Mouse (Mus musculus): ENCODE data around the gene Plcd3. TPM values are rescaled to one million over a fixed set of nuclear protein-coding genes. Genes with fewer than 3 reads are reported as not detected.
A peak's percentile ranks its signal among the peaks of the same experiment; 100 is the strongest.

Gene Plcd3
- polyA plus RNA-seq, 1 experiment from 2014 or later, result 3.7 TPM

GRCm38 (mm10) chr11:103043982-103044381, 57.5 kb downstream of the Plcd3 start:
- TF ChIP-seq EP300 (IDR thresholded peaks at IDR 0.05), result no peak
- TF ChIP-seq CTCF (IDR thresholded peaks at IDR 0.05), result no peak
- Histone ChIP-seq H3K36me3 (ENCODE audit: insufficient read depth, low read length) (peaks cover 7% of the 10 kb centered on the region; the same call in 1 of the 2 replicates), H3K27me3 (replicated peaks; ENCODE audit: insufficient read depth, low read length) (no peaks in the 10 kb centered on the region), H3K27ac (ENCODE audit: low read length) (no peak overlapping the region), H3K9me3 (ENCODE audit: low read length) (no peaks in the 10 kb centered on the region), H3K4me1 (ENCODE audit: insufficient read depth, low read depth, low read length) (no peaks in the 10 kb centered on the region), H3K4me3 (ENCODE audit: low read depth, low read length) (no peak overlapping the region), H3K4me2 (replicated peaks; ENCODE audit: low read depth, low read length) (no peak overlapping the region), H3K9ac (replicated peaks; ENCODE audit: low read depth) (no peak overlapping the region)
- DNase-seq (ENCODE audit: low spot score) (no peak), ATAC-seq (no peak)
- 98% methylated on average over 3 of the region's 3 CpGs for WGBS

- H3K4me2 ChIP-seq (replicated peaks; ENCODE audit: low read depth, low read length), result no peak overlapping the region
- TF ChIP-seq EP300 (IDR thresholded peaks at IDR 0.05) (no peak), CTCF (IDR thresholded peaks at IDR 0.05) (no peak)
- H3K4me1 ChIP-seq (ENCODE audit: insufficient read depth, low read depth, low read length), result no peaks in the 10 kb centered on the region
- no peak overlapping the region for H3K9ac ChIP-seq (replicated peaks; ENCODE audit: low read depth)
- no peaks in the 10 kb centered on the region for H3K27me3 ChIP-seq (replicated peaks; ENCODE audit: insufficient read depth, low read length)
- peaks cover 7% of the 10 kb centered on the region; the same call in 1 of the 2 replicates for H3K36me3 ChIP-seq (ENCODE audit: insufficient read depth, low read length)
- no peak overlapping the region for H3K27ac ChIP-seq (ENCODE audit: low read length)
- ATAC-seq, result no peak
- no peak for DNase-seq (ENCODE audit: low spot score)
- WGBS, result 70% methylated on average over 4 of the region's 4 CpGs
- H3K9me3 ChIP-seq (ENCODE audit: low read length), result no peaks in the 10 kb centered on the region
- no peak overlapping the region for H3K4me3 ChIP-seq (ENCODE audit: low read depth, low read length)
These were observed 58.6 kb downstream of the Plcd3 start for GRCm38 (mm10) chr11:103042828-103043227.

GRCm38 (mm10) chr11:103038037-103038436, 63.4 kb downstream of the Plcd3 start:
- H3K4me2 ChIP-seq (replicated peaks; ENCODE audit: low read depth, low read length), result no peak overlapping the region
- no peak overlapping the region for H3K9ac ChIP-seq (replicated peaks; ENCODE audit: low read depth)
- H3K4me1 ChIP-seq (ENCODE audit: insufficient read depth, low read depth, low read length), result no peaks in the 10 kb centered on the region
- H3K4me3 ChIP-seq (ENCODE audit: low read depth, low read length), result no peak overlapping the region
- TF ChIP-seq CTCF (IDR thresholded peaks at IDR 0.05) (no peak), EP300 (IDR thresholded peaks at IDR 0.05) (no peak)
- H3K27ac ChIP-seq (ENCODE audit: low read length), result no peak overlapping the region
- no peaks in the 10 kb centered on the region for H3K27me3 ChIP-seq (replicated peaks; ENCODE audit: insufficient read depth, low read length)
- DNase-seq (ENCODE audit: low spot score) (no peak), ATAC-seq (no peak)
- H3K36me3 ChIP-seq (ENCODE audit: insufficient read depth, low read length), result no peaks in the 10 kb centered on the region
- WGBS, result 81% methylated on average over 6 of the region's 6 CpGs
- H3K9me3 ChIP-seq (ENCODE audit: low read length), result no peaks in the 10 kb centered on the region

- ATAC-seq, result no peak
- DNase-seq (ENCODE audit: low spot score), result no peak
- no peak overlapping the region for H3K4me3 ChIP-seq (ENCODE audit: low read depth, low read length)
These were observed 64.5 kb downstream of the Plcd3 start for GRCm38 (mm10) chr11:103036881-103037465.

GRCm38 (mm10) chr11:103035007-103035406, 66.5 kb downstream of the Plcd3 start:
- Histone ChIP-seq H3K36me3 (ENCODE audit: insufficient read depth, low read length) (no peaks in the 10 kb centered on the region), H3K4me2 (replicated peaks; ENCODE audit: low read depth, low read length) (no peak overlapping the region), H3K27ac (ENCODE audit: low read length) (no peak overlapping the region), H3K27me3 (replicated peaks; ENCODE audit: insufficient read depth, low read length) (no peaks in the 10 kb centered on the region), H3K9me3 (ENCODE audit: low read length) (no peaks in the 10 kb centered on the region), H3K9ac (replicated peaks; ENCODE audit: low read depth) (no peak overlapping the region), H3K4me1 (ENCODE audit: insufficient read depth, low read depth, low read length) (0 out of 2 replicates have a peak, but pooled peaks cover 7% of the 10 kb centered on the region), H3K4me3 (ENCODE audit: low read depth, low read length) (no peak overlapping the region)
- TF ChIP-seq EP300 (IDR thresholded peaks at IDR 0.05) (no peak), CTCF (IDR thresholded peaks at IDR 0.05) (no peak)
- DNase-seq (ENCODE audit: low spot score), result no peak
- 62% methylated on average over 6 of the region's 6 CpGs for WGBS
- ATAC-seq, result no peak

More at GRCm38 (mm10) chr11:103036881-103037465, 64.5 kb downstream of the Plcd3 start:
- no peaks in the 10 kb centered on the region for H3K27me3 ChIP-seq (replicated peaks; ENCODE audit: insufficient read depth, low read length)
- H3K9me3 ChIP-seq (ENCODE audit: low read length), result no peaks in the 10 kb centered on the region
- H3K9ac ChIP-seq (replicated peaks; ENCODE audit: low read depth), result no peak overlapping the region
- H3K4me2 ChIP-seq (replicated peaks; ENCODE audit: low read depth, low read length), result no peak overlapping the region
- TF ChIP-seq EP300 (IDR thresholded peaks at IDR 0.05), result no peak
- no peak for TF ChIP-seq CTCF (IDR thresholded peaks at IDR 0.05)
- 83% methylated on average over 8 of the region's 8 CpGs for WGBS
- H3K36me3 ChIP-seq (ENCODE audit: insufficient read depth, low read length), result no peaks in the 10 kb centered on the region
- 0 out of 2 replicates have a peak, but pooled peaks cover under 1% of the 10 kb centered on the region for H3K4me1 ChIP-seq (ENCODE audit: insufficient read depth, low read depth, low read length)
- H3K27ac ChIP-seq (ENCODE audit: low read length), result no peak overlapping the region

GRCm38 (mm10) chr11:103033030-103033429, 68.4 kb downstream of the Plcd3 start:
- WGBS, result 89% methylated on average over 2 of the region's 3 CpGs

More at GRCm38 (mm10) chr11:103033030-103033429, 68.4 kb downstream of the Plcd3 start:
- Histone ChIP-seq H3K9me3 (ENCODE audit: low read length) (no peaks in the 10 kb centered on the region), H3K27me3 (replicated peaks; ENCODE audit: insufficient read depth, low read length) (no peaks in the 10 kb centered on the region), H3K36me3 (ENCODE audit: insufficient read depth, low read length) (no peaks in the 10 kb centered on the region), H3K9ac (replicated peaks; ENCODE audit: low read depth) (no peak overlapping the region), H3K4me1 (ENCODE audit: insufficient read depth, low read depth, low read length) (peaks cover 13% of the 10 kb centered on the region; the same call in 1 of the 2 replicates), H3K4me2 (replicated peaks; ENCODE audit: low read depth, low read length) (no peak overlapping the region), H3K4me3 (ENCODE audit: low read depth, low read length) (no peak overlapping the region), H3K27ac (ENCODE audit: low read length) (0 out of 2 replicates have a peak overlapping the region, but pooled peaks have one; percentile 1)
- no peak for DNase-seq (ENCODE audit: low spot score)
- ATAC-seq, result no peak
- TF ChIP-seq CTCF (IDR thresholded peaks at IDR 0.05) (no peak), EP300 (IDR thresholded peaks at IDR 0.05) (no peak)
